Mouse (Mus musculus): ENCODE measurements around the gene Olfr140.

DNA sequence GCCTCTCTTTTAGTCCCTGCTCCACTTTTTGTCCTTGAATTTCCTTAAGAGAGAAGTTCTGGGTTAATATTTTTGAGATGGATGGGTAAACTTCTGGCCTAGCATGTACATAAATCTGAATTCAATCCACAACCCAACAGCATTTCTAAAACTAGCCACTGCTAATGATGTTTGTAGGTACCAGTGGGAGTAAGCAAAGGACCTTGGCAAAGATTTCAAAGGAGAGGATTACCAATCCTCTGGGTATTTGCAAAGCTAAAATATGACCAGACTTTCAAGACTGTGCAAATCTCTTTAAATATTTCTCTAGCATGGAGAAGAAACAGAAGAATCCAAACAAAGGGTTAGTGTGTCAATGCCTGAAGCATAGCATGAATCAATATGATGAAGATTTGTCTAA lies 63.5 kb downstream of the Olfr140 start, which contains the start of gene Olfr1262:
- no peak for TF ChIP-seq TAL1 (IDR thresholded peaks at IDR 0.05; ENCODE audit: low read length)
- TF ChIP-seq GATA1 (IDR thresholded peaks at IDR 0.05; ENCODE audit: low read length), result no peak
